Mouse (Mus musculus): ENCODE data around the gene Chrdl2.

GRCm38 (mm10) chr7:99995186-99995585, 10.8 kb upstream of the Chrdl2 start:
- TF ChIP-seq POLR2A (IDR thresholded peaks at IDR 0.05; ENCODE audit: low read depth, low read length) (no peak), CTCF (IDR thresholded peaks at IDR 0.05; ENCODE audit: extremely low read depth, insufficient read length, insufficient replicate concordance, low read depth, low read length) (no peak)

Data from small intestine, adult 2 months (tissue).